Mouse (Mus musculus) neural tube, embryonic 12.5 days (tissue): ENCODE data around the gene Abca8a. TPM values are rescaled to one million over a fixed set of nuclear protein-coding genes. Genes with fewer than 3 reads are reported as not detected.

ENCODE experiments used
- ATAC-seq: fragments of 200-750 bp; cut with Nextera tagmentation; 2 replicates; pipeline ENCODE4 v1.8.0; 2017; ENCODE audit warnings: low read depth, mild to moderate bottlenecking, moderate TSS enrichment, moderate library complexity; ENCODE audit not compliant: low FRiP score
- H3K27ac ChIP-seq: fragments of 300-500 bp; sonication (generic); 2 replicates; pipeline ENCODE4 v1.5.1; 2016
- H3K27me3 ChIP-seq: fragments of 300-500 bp; sonication (generic); replicated peaks from 2 replicates; pipeline ENCODE4 v1.6.1; 2016; ENCODE audit warnings: mild to moderate bottlenecking
- H3K36me3 ChIP-seq: fragments of 300-500 bp; sonication (generic); 2 replicates; pipeline ENCODE4 v1.6.1; 2016; ENCODE audit warnings: mild to moderate bottlenecking
- H3K4me1 ChIP-seq: fragments of 300-500 bp; sonication (generic); 2 replicates; pipeline ENCODE4 v1.6.1; 2016
- H3K4me2 ChIP-seq: fragments of 300-500 bp; sonication (generic); replicated peaks from 2 replicates; pipeline ENCODE4 v1.6.1; 2016; ENCODE audit warnings: mild to moderate bottlenecking
- H3K4me3 ChIP-seq: fragments of 300-500 bp; sonication (generic); 2 replicates; pipeline ENCODE4 v1.5.1; 2016
- H3K9ac ChIP-seq: fragments of 300-500 bp; sonication (generic); 2 replicates; pipeline ENCODE4 v1.6.1; 2016; ENCODE audit warnings: mild to moderate bottlenecking
- H3K9me3 ChIP-seq: fragments of 300-500 bp; sonication (generic); 2 replicates; pipeline ENCODE4 v1.6.1; 2016; ENCODE audit warnings: mild to moderate bottlenecking
- WGBS: fragments of 180-500 bp; shearing (Covaris S2); methylation state at CpG from one replicate; pipeline ENCODE4 v1.1.7; 2016; 5-methylcytosine and 5-hydroxymethylcytosine counted together
- polyA plus RNA-seq: library from polyadenylated mRNA; unstranded; fragments of >200 nt; fragmentation: Nextera tagmentation; extraction: Ambion mirVana; gene quantifications from 2 replicates; pipeline ENCODE4 v1.2.1, GENCODE M21; 2016

The Abca8a gene
- 0.08 and 0.43 TPM in 2 replicates for polyA plus RNA-seq

DNA sequence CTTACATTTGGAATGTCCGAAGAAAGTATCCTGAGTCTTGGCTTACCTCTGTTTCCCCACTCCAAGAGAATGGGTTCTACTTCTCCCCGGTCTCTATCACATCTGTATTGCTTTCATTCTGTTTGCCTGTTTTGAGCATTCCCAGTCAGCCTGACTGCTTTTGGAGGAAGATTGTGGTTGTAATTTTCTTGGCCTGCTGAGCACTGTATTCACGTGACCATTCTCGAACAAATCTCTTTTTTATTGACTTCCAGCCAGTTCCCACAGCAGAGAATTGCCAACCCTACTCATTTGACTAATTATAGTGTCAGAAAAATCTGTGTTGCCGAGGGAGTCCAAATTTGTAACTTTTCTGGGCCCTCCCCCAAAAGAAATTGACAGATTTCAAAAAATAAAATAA, at the start of gene Abca8a:
Gene Abca8a, minus strand, starts transcription at position 121 of the 400 bp plus-strand sequence.
- 75% methylated on average over 5 of the region's 5 CpGs for WGBS
- no peak within 1 kb of the TSS for H3K4me3 ChIP-seq
- no peak within 1 kb of the TSS for H3K9ac ChIP-seq
- no peaks in the 10 kb centered on the region for H3K4me1 ChIP-seq
- no peaks in the 10 kb centered on the region for H3K36me3 ChIP-seq
- no peak within 1 kb of the TSS for H3K27ac ChIP-seq
- H3K4me2 ChIP-seq, result no peak within 1 kb of the TSS
- ATAC-seq, result no peak
- no peaks in the 10 kb centered on the region for H3K9me3 ChIP-seq
- H3K27me3 ChIP-seq, result no peaks in the 10 kb centered on the region

DNA sequence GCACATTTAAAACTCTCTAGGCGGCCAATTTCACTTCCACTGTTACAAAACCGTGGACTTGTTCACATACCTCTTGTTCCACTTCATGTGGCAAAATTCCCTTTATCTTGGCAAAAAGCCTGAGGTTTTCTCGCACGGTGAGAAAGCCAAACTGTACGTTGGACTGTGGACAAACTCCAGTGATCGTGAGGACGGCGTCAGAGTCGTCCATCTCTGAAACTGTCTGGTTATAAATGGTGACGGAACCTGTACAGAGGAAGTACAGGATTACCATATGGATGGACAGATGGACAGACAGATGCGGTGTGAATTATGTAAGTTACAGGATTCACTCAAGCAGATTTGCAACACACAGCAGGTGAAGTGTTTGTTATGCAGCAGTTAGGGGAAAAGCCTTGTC, 49.6 kb upstream of the Abca8a start:
- Histone ChIP-seq H3K36me3 (no peaks in the 10 kb centered on the region), H3K9ac (no peak overlapping the region), H3K27ac (no peak overlapping the region), H3K4me2 (no peak overlapping the region), H3K27me3 (no peaks in the 10 kb centered on the region), H3K9me3 (no peaks in the 10 kb centered on the region), H3K4me3 (no peak overlapping the region), H3K4me1 (no peaks in the 10 kb centered on the region)
- ATAC-seq, result no peak
- WGBS, result 91% methylated on average over 11 of the region's 11 CpGs

GRCm38 (mm10) chr11:110130760-110131159, 35.0 kb upstream of the Abca8a start:
- no peaks in the 10 kb centered on the region for H3K27me3 ChIP-seq
- WGBS, result 91% methylated on average over 5 of the region's 5 CpGs
- no peaks in the 10 kb centered on the region for H3K36me3 ChIP-seq
- no peaks in the 10 kb centered on the region for H3K9me3 ChIP-seq
- H3K9ac ChIP-seq, result no peak overlapping the region
- no peak for ATAC-seq
- H3K27ac ChIP-seq, result no peak overlapping the region
- H3K4me3 ChIP-seq, result no peak overlapping the region
- H3K4me2 ChIP-seq, result no peak overlapping the region
- no peaks in the 10 kb centered on the region for H3K4me1 ChIP-seq

DNA sequence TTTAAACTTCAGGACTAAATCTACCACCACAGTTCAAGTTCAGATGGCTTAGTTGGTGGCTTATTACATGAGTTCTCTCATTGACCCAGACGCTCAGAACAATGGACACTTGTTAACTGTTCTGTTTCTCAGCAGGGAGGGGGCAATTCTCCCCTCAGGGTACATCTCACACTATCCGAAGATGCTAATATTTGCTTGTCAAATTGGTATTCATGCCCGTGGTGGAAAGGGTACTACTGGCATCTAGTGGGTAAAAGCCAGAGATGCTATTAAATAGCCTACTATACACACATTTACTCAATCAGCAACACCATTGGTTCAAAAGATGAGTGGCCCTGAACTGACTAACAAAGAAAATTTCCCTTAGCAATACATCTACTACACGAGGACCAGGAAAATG, 15.4 kb upstream of the Abca8a start:
- H3K36me3 ChIP-seq, result no peaks in the 10 kb centered on the region
- H3K9ac ChIP-seq, result no peak overlapping the region
- no peak overlapping the region for H3K4me2 ChIP-seq
- no peak for ATAC-seq
- H3K9me3 ChIP-seq, result no peaks in the 10 kb centered on the region
- H3K27ac ChIP-seq, result no peak overlapping the region
- WGBS, result 56% methylated on average over 4 of the region's 4 CpGs
- no peaks in the 10 kb centered on the region for H3K27me3 ChIP-seq
- H3K4me3 ChIP-seq, result no peak overlapping the region
- H3K4me1 ChIP-seq, result no peaks in the 10 kb centered on the region

- Histone ChIP-seq H3K4me1 (no peaks in the 10 kb centered on the region), H3K9me3 (no peaks in the 10 kb centered on the region), H3K36me3 (no peaks in the 10 kb centered on the region), H3K27ac (no peak overlapping the region), H3K4me3 (no peak overlapping the region), H3K27me3 (no peaks in the 10 kb centered on the region), H3K4me2 (no peak overlapping the region), H3K9ac (no peak overlapping the region)
- ATAC-seq, result no peak
- 88% methylated on average over 7 of the region's 7 CpGs for WGBS
Measured at GRCm38 (mm10) chr11:110101437-110101836, 5.7 kb upstream of the Abca8a start.

DNA sequence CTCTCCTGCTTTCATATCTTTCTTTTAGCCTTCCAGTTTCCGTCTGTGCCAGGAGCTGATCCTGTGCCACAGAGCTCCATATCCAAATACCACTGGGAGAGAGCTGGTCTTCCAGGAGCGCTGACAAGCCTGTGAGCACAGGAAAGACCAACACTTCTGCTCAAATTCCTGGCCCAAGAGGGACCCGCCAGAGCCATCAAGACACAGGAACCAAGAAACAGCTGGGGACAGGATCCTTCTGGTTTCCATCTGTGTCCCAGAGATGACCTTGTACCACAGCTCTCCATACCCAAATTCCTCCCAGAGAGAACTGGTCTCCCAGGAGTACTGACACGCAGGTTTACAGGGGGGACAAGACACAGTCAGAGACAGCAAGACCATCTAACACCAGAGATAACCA, 3.1 kb upstream of the Abca8a start:
- no peak overlapping the region for H3K9ac ChIP-seq
- H3K4me1 ChIP-seq, result no peaks in the 10 kb centered on the region
- H3K27ac ChIP-seq, result no peak overlapping the region
- no peaks in the 10 kb centered on the region for H3K36me3 ChIP-seq
- WGBS, result 83% methylated on average over 4 of the region's 4 CpGs
- no peak overlapping the region for H3K4me2 ChIP-seq
- ATAC-seq, result no peak
- no peaks in the 10 kb centered on the region for H3K9me3 ChIP-seq
- no peaks in the 10 kb centered on the region for H3K27me3 ChIP-seq
- no peak overlapping the region for H3K4me3 ChIP-seq

- H3K4me3 ChIP-seq, result no peak overlapping the region
- H3K4me1 ChIP-seq, result no peaks in the 10 kb centered on the region
- 85% methylated on average over 6 of the region's 6 CpGs for WGBS
- ATAC-seq, result no peak
- H3K9ac ChIP-seq, result no peak overlapping the region
- H3K27ac ChIP-seq, result no peak overlapping the region
- no peaks in the 10 kb centered on the region for H3K27me3 ChIP-seq
- no peaks in the 10 kb centered on the region for H3K9me3 ChIP-seq
- H3K4me2 ChIP-seq, result no peak overlapping the region
- no peaks in the 10 kb centered on the region for H3K36me3 ChIP-seq
Measured at GRCm38 (mm10) chr11:110097465-110097864, 1.7 kb upstream of the Abca8a start.

- Histone ChIP-seq H3K4me3 (no peak overlapping the region), H3K27me3 (no peaks in the 10 kb centered on the region), H3K9me3 (no peaks in the 10 kb centered on the region), H3K36me3 (no peaks in the 10 kb centered on the region), H3K27ac (no peak overlapping the region), H3K4me1 (no peaks in the 10 kb centered on the region), H3K4me2 (no peak overlapping the region), H3K9ac (no peak overlapping the region)
- ATAC-seq, result no peak
- 81% methylated on average over 7 of the region's 7 CpGs for WGBS
Measured at GRCm38 (mm10) chr11:110094846-110095380, 865 bp downstream of the Abca8a start.

GRCm38 (mm10) chr11:110094236-110094635, 1.5 kb downstream of the Abca8a start:
- Histone ChIP-seq H3K4me2 (no peak overlapping the region), H3K36me3 (no peaks in the 10 kb centered on the region), H3K9me3 (no peaks in the 10 kb centered on the region), H3K4me1 (no peaks in the 10 kb centered on the region), H3K27me3 (no peaks in the 10 kb centered on the region), H3K9ac (no peak overlapping the region), H3K27ac (no peak overlapping the region), H3K4me3 (no peak overlapping the region)
- no peak for ATAC-seq
- 85% methylated on average over 3 of the region's 3 CpGs for WGBS

- H3K4me2 ChIP-seq, result no peak overlapping the region
- no peak overlapping the region for H3K4me3 ChIP-seq
- ATAC-seq, result no peak
- H3K4me1 ChIP-seq, result no peaks in the 10 kb centered on the region
- H3K36me3 ChIP-seq, result no peaks in the 10 kb centered on the region
- H3K9ac ChIP-seq, result no peak overlapping the region
- WGBS, result 75% methylated on average over 2 of the region's 2 CpGs
- H3K27ac ChIP-seq, result no peak overlapping the region
- H3K9me3 ChIP-seq, result no peaks in the 10 kb centered on the region
- no peaks in the 10 kb centered on the region for H3K27me3 ChIP-seq
Measured at GRCm38 (mm10) chr11:110091328-110091727, 4.5 kb downstream of the Abca8a start.

DNA sequence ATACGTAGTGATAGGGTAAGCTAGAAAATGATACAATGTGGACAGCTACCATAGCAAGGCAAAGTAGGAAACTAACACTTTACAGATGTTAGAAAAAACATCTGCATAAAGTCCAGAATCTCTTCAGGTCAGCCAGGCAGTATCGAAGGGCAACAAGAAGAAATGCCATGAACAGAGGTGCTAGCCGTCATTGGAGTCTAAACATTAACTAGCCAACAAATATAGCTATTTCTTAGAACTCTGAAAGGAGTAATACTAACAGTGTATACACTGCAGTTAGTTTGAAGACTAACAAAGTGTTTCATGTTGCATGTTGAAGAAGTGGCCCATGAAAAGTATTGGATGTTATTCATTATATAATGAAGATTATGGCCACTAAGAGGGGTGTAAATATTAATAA, 23.6 kb downstream of the Abca8a start:
- Histone ChIP-seq H3K36me3 (no peaks in the 10 kb centered on the region), H3K4me2 (no peak overlapping the region), H3K9me3 (no peaks in the 10 kb centered on the region), H3K27me3 (no peaks in the 10 kb centered on the region), H3K4me3 (no peak overlapping the region), H3K27ac (no peak overlapping the region), H3K4me1 (no peaks in the 10 kb centered on the region), H3K9ac (no peak overlapping the region)
- no peak for ATAC-seq
- 86% methylated on average over 3 of the region's 3 CpGs for WGBS

DNA sequence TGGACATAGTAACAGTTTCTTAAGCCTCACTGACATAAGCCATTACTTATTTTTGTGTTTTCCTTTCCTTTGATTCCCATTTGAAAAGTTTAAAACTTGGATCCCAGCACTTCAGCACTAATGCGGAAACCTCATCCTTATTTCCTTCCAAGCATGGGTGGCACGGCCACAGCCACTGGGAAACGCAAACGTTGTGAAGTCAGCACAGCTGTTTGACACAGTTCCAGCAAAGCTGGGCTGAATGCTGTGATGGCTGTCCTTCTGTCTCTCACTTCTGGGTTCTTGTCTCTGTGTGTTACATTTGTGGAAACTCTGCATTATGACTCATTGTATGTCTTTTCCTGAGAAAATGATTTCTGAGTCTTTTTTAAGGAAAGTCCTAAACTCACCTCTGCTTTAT, 34.7 kb downstream of the Abca8a start:
- H3K9ac ChIP-seq, result no peak overlapping the region
- no peak overlapping the region for H3K27ac ChIP-seq
- no peak for ATAC-seq
- H3K9me3 ChIP-seq, result no peaks in the 10 kb centered on the region
- H3K36me3 ChIP-seq, result no peaks in the 10 kb centered on the region
- H3K4me2 ChIP-seq, result no peak overlapping the region
- no peaks in the 10 kb centered on the region for H3K27me3 ChIP-seq
- H3K4me3 ChIP-seq, result no peak overlapping the region
- WGBS, result 70% methylated on average over 4 of the region's 4 CpGs
- H3K4me1 ChIP-seq, result no peaks in the 10 kb centered on the region

DNA sequence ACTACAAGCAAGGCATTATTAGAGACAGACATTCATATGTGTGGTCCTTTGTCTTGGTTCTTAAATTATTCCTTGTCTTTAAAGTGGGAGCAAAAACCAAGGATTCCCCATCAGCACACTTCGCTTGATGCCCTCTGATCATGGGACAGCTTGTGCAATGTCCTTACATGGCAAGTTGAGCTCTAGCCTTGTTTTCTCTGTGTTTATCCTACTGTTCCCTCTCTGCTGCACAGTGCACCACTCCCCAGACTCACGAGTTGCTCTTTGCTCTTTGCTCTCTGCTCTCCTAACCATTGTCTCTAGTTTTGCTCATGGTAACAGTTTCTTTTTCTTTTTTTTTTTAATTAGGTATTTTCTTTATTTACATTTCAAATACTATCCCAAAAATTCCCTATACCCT, 35.7 kb downstream of the Abca8a start:
- Histone ChIP-seq H3K9ac (no peak overlapping the region), H3K9me3 (no peaks in the 10 kb centered on the region), H3K4me3 (no peak overlapping the region), H3K36me3 (no peaks in the 10 kb centered on the region), H3K27ac (no peak overlapping the region), H3K4me1 (no peaks in the 10 kb centered on the region), H3K4me2 (no peak overlapping the region), H3K27me3 (no peaks in the 10 kb centered on the region)
- 65% methylated on average over 2 of the region's 2 CpGs for WGBS
- no peak for ATAC-seq
